Mouse (Mus musculus) forebrain, embryonic 11.5 days (tissue): ENCODE measurements around the gene Alox12. TPM values are rescaled to one million over a fixed set of nuclear protein-coding genes. Genes with fewer than 3 reads are reported as not detected.

Experiments used
- ATAC-seq: fragments of 200-750 bp; cut with Nextera tagmentation; replicated peaks from 2 replicates; pipeline ENCODE4 v1.8.0; 2017; ENCODE audit warnings: moderate TSS enrichment; ENCODE audit not compliant: low FRiP score
- DNase-seq: peaks from one replicate; pipeline ENCODE4 v3.0.0-alpha.2; 2017; ENCODE audit warnings: low spot score
- H3K27ac ChIP-seq: fragments of 300-500 bp; sonication (generic); 2 replicates; pipeline ENCODE4 v1.5.1; 2014; ENCODE audit warnings: low read depth, low read length
- H3K27me3 ChIP-seq: fragments of 300-500 bp; sonication (generic); 2 replicates; pipeline ENCODE4 v1.6.1; 2014; ENCODE audit warnings: mild to moderate bottlenecking, low read length, mixed read lengths; ENCODE audit not compliant: control insufficient read depth, insufficient read depth
- H3K36me3 ChIP-seq: fragments of 300-500 bp; sonication (generic); 2 replicates; pipeline ENCODE4 v1.6.1; 2014; ENCODE audit warnings: mild to moderate bottlenecking, low read length, moderate library complexity, mixed read lengths; ENCODE audit not compliant: control insufficient read depth, insufficient read depth
- H3K4me1 ChIP-seq: fragments of 300-500 bp; sonication (generic); replicated peaks from 2 replicates; pipeline ENCODE4 v1.6.1; 2014; ENCODE audit warnings: low read length, mixed read lengths; ENCODE audit not compliant: control insufficient read depth, insufficient read depth
- H3K4me2 ChIP-seq: fragments of 300-500 bp; sonication (generic); 2 replicates; pipeline ENCODE4 v1.6.1; 2014; ENCODE audit warnings: low read depth, mild to moderate bottlenecking, low read length, moderate library complexity, mixed read lengths; ENCODE audit not compliant: severe bottlenecking
- H3K4me3 ChIP-seq: fragments of 300-500 bp; sonication (generic); 2 replicates; pipeline ENCODE4 v1.5.1; 2014; ENCODE audit warnings: low read depth, low read length
- H3K9ac ChIP-seq: fragments of 300-500 bp; sonication (generic); 2 replicates; pipeline ENCODE4 v1.6.1; 2014; ENCODE audit warnings: low read length
- H3K9me3 ChIP-seq: fragments of 300-500 bp; sonication (generic); 2 replicates; pipeline ENCODE4 v1.6.1; 2016; ENCODE audit warnings: low read length, mixed read lengths; ENCODE audit not compliant: control insufficient read depth
- WGBS: fragments of 180-500 bp; shearing (Covaris S2); extraction: QIAGEN DNeasy Blood & Tissue Kit; methylation state at CpG from one replicate; pipeline ENCODE4 v1.1.7; 2014; 5-methylcytosine and 5-hydroxymethylcytosine counted together
- polyA plus RNA-seq: library from polyadenylated mRNA; unstranded; fragments of >200 nt; fragmentation: Nextera tagmentation; extraction: Ambion mirVana; gene quantifications from 2 replicates; pipeline ENCODE4 v1.2.1, GENCODE M21; 2014

The Alox12 gene
- 2.5 and 2.7 TPM in 2 replicates for polyA plus RNA-seq

DNA sequence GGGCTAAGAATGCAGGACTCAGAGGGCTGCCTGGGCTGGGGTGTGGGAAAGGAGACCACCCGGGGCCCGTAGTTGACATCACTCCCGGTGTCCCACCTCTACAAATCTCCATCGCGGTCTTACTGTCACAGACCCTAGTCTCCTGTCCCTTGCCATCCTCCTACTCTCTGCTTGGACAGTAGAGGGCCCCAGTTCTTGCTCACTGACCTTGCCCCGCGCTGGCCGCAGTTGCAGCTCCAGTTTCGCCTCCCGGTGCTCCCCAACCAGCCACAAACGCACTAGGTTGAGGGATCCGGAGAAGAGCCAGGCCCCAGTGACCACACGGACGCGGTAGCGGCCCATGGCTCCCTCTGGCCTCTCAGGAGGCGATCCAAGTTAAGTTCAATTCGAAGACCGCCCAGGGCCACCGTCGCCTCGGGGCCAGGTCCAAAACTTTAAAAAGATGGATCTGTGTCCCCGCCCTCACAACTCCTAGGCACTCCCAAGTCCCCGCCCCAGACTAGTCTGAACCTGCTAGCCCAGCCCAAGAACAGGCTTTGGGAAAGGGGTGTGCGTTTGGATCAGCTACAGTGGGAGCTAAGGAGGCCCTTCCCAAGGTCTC lies at the start of gene Alox12:
Gene Alox12, minus strand, starts transcription at position 423 of the 601 bp plus-strand sequence.
- Histone ChIP-seq H3K27me3 (peaks cover 30% of the 10 kb centered on the region), H3K9ac (peak within 1 kb of the TSS; percentile 30; the same call in 1 of the 2 replicates), H3K27ac (no peak within 1 kb of the TSS), H3K4me1 (no peaks in the 10 kb centered on the region; the same call in 1 of the 2 replicates), H3K36me3 (no peaks in the 10 kb centered on the region), H3K9me3 (no peaks in the 10 kb centered on the region), H3K4me3 (peak within 1 kb of the TSS; percentile 22), H3K4me2 (peak within 1 kb of the TSS; percentile 37)
- DNase-seq (peak; percentile 70), ATAC-seq (no peak)
- WGBS: 1% methylated on average over 25 of the region's 25 CpGs

DNA sequence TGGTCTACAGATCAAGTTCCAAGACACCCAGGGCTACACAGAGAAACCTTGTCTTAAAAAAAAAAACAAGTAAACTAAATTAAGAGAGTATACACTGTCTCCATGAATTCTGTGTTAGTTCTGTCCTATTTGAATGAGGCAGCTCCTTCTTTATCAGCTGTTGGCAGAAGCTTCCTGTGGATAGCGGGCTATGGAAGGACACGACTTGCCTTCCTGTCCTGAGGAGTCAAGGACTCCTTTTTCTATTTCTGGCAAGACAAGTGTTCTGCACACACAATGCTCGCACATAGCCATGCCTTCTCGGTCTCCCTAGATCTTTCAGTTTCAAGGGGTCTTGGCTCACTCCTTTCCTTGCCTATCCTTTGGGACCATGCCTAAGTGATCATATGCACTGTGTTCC lies 47.1 kb upstream of the Alox12 start:
- Histone ChIP-seq H3K9me3 (no peaks in the 10 kb centered on the region; the same call in 1 of the 2 replicates), H3K27ac (no peak overlapping the region), H3K36me3 (no peaks in the 10 kb centered on the region), H3K4me1 (no peaks in the 10 kb centered on the region), H3K27me3 (no peaks in the 10 kb centered on the region), H3K4me3 (no peak overlapping the region), H3K4me2 (no peak overlapping the region), H3K9ac (no peak overlapping the region)
- ATAC-seq (no peak), DNase-seq (no peak)
- 85% methylated on average over 4 of the region's 4 CpGs for WGBS

DNA sequence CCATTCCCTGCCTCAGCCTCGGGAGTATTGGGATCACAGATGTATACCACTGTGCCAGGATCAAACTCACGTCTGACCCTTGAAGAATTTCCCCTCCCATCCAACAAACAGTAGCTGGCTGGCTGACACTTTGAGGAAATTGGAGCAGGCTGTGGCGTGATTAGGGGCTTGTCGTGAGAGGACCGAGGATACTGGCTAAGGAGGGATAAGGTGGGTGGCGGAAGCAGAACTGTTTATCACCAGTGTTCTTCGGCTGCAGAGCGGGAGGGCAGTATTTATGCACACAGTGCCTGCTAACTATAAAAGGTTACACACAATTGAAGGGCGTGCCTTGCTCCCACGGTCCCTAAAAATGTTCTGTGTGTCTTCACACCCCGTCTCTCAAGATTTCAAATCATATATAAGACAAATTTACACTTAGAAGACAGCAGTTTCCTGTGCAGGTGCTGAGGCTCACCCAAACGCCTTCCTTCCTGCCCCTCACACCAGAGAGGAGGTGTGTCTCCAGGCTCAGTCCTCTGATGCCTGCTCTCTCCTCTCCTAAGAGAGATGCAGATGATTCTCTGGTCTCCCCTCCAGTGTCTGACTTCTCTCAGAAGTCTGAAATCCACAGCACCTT lies 42.8 kb upstream of the Alox12 start:
- Histone ChIP-seq H3K27me3 (no peaks in the 10 kb centered on the region), H3K36me3 (no peaks in the 10 kb centered on the region), H3K4me2 (no peak overlapping the region), H3K4me1 (no peaks in the 10 kb centered on the region), H3K9ac (no peak overlapping the region), H3K4me3 (no peak overlapping the region), H3K9me3 (no peaks in the 10 kb centered on the region; the same call in 1 of the 2 replicates), H3K27ac (no peak overlapping the region)
- 68% methylated on average over 12 of the region's 12 CpGs for WGBS
- ATAC-seq: no peak
- no peak for DNase-seq

DNA sequence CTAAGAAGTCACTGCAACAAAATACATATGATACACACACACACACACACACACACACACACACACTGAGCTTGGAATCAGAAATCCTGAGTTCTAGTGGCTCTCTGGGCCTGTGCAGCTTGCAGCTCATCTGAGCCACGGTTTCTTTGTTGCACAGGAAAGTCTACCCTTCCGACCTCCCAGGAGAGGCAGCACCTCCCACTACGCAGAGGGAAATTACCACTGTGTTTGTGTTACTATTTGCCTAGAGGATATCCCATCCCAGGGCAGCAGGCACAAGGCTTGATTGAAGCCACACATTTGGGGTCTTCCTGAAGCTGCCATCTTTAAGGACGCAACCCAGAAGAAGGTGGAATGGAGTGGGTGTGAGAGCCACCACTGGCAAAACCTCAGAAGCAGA lies 42.3 kb upstream of the Alox12 start:
- Histone ChIP-seq H3K9me3 (no peaks in the 10 kb centered on the region; the same call in 1 of the 2 replicates), H3K4me2 (no peak overlapping the region), H3K4me1 (no peaks in the 10 kb centered on the region), H3K27ac (no peak overlapping the region), H3K9ac (no peak overlapping the region), H3K27me3 (no peaks in the 10 kb centered on the region), H3K36me3 (no peaks in the 10 kb centered on the region), H3K4me3 (no peak overlapping the region)
- ATAC-seq (no peak), DNase-seq (no peak)
- 59% methylated on average over 4 of the region's 4 CpGs for WGBS

DNA sequence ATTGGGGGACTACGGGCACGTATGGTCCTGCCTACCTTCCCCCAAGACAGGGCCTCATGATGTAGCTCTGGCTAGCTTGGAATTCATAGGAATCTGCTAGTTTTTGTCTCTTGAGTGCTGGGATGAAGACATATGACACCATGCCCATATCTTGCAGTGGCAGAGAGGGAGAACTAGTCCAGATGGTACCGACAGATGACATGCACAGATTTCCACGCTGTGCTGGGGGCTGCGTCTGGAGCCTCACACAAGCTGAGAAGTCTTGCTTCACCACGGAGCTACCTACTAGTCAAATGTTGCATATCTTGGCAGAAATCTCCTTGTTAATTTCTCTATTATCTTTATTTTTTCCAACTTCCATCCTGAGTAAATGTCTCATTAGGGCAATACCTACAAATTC lies 38.7 kb upstream of the Alox12 start:
- Histone ChIP-seq H3K4me2 (no peak overlapping the region), H3K27me3 (no peaks in the 10 kb centered on the region), H3K4me1 (no peaks in the 10 kb centered on the region), H3K4me3 (no peak overlapping the region), H3K27ac (no peak overlapping the region), H3K36me3 (no peaks in the 10 kb centered on the region), H3K9me3 (no peaks in the 10 kb centered on the region), H3K9ac (no peak overlapping the region)
- 90% methylated on average over 6 of the region's 6 CpGs for WGBS
- ATAC-seq: no peak
- DNase-seq: no peak

DNA sequence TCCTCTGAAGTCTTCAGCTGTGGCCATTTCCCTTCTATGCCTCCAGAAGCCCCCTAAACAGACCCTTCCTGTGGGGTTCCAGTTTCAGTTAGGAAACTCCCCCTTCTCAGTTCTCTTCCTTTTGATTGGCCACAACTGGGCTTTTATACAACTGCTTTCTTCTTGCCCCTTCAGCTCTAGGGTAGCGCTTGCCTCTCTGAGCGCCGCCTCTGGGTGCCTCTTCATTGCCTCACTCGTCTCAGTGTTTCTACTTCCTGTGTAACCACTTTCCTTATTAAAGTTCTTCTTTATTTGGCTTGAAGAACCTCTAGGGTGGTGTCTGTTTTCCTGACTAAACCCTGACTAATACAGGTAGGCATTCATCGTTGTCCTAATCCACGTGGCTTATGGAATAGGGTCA lies 36.1 kb upstream of the Alox12 start:
- Histone ChIP-seq H3K9ac (no peak overlapping the region), H3K4me1 (no peaks in the 10 kb centered on the region), H3K27me3 (no peaks in the 10 kb centered on the region), H3K4me3 (no peak overlapping the region), H3K9me3 (no peaks in the 10 kb centered on the region), H3K36me3 (no peaks in the 10 kb centered on the region), H3K27ac (no peak overlapping the region), H3K4me2 (no peak overlapping the region)
- 77% methylated on average over 6 of the region's 6 CpGs for WGBS
- DNase-seq (no peak), ATAC-seq (no peak)

DNA sequence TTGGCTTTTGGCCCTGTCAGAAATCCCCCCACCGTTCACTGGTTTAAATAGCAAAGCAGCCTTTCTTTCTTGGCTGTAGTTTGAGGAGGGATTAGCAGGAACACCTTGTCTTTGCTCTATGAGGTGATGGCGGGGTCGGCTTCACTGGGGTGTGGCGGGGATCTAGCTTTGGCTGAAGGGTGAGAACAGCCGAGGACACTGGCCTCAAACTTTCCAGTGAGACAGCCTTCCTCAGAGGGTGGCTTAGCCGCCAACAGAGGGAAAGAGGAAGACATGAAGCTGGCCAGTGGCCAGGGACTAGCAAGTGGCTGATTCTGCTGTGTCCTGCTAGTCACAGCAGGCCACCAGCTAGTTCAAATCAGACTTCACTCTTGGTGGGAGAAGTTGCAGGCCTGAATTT lies 34.1 kb upstream of the Alox12 start:
- no peak for DNase-seq
- no peak overlapping the region for H3K27ac ChIP-seq
- H3K4me3 ChIP-seq: no peak overlapping the region
- no peaks in the 10 kb centered on the region for H3K9me3 ChIP-seq
- no peaks in the 10 kb centered on the region for H3K4me1 ChIP-seq
- no peak overlapping the region for H3K9ac ChIP-seq
- H3K36me3 ChIP-seq: no peaks in the 10 kb centered on the region
- no peak for ATAC-seq
- 34% methylated on average over 6 of the region's 6 CpGs for WGBS
- no peak overlapping the region for H3K4me2 ChIP-seq
- no peaks in the 10 kb centered on the region for H3K27me3 ChIP-seq

DNA sequence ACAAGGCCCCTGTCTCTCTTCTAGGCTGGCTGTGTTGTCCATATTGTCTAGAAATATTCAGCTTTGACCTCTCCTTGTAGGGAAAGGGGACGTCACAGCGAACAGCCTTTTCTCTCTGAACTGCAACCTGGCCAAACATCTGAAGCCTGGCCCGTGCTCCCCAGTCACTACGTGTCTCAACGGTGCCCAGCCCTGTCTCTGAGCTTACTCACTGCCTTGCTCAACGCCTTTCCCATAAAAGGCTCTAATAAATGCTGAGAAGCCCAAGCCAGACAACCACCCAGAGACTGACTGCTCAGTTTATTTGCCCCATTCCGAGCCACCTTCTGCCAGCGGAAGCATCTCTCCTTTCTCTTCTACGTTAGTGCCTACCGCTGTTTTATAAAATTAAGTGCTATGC lies 32.9 kb upstream of the Alox12 start:
- H3K4me1 ChIP-seq: no peaks in the 10 kb centered on the region
- H3K9ac ChIP-seq: no peak overlapping the region
- H3K4me3 ChIP-seq: no peak overlapping the region
- no peak overlapping the region for H3K27ac ChIP-seq
- no peaks in the 10 kb centered on the region for H3K36me3 ChIP-seq
- H3K4me2 ChIP-seq: no peak overlapping the region
- ATAC-seq (no peak), DNase-seq (no peak)
- WGBS: 87% methylated on average over 10 of the region's 10 CpGs
- no peaks in the 10 kb centered on the region for H3K9me3 ChIP-seq
- no peaks in the 10 kb centered on the region for H3K27me3 ChIP-seq

DNA sequence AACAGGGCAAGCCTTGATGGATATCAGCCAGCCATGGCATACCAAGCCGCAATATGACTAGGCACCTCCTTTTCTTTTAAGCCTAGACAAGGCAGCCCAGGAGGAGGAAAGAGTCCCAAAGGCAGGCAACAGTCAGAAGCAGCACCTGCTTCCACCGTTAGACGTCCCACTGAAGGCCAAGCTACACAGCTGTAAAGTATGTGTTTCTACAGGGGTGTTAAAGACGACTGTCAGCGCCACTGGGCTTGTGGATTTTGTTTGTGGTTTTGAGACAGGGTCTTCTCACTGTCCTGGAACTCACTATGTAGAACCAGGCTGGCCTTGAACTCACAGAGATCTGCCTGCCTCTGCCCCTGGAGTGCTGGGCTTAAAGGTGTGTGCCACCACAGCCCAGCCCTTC lies 30.5 kb upstream of the Alox12 start:
- Histone ChIP-seq H3K27me3 (no peaks in the 10 kb centered on the region), H3K27ac (no peak overlapping the region), H3K4me1 (no peaks in the 10 kb centered on the region), H3K36me3 (no peaks in the 10 kb centered on the region), H3K9ac (no peak overlapping the region), H3K4me3 (no peak overlapping the region), H3K9me3 (no peaks in the 10 kb centered on the region), H3K4me2 (no peak overlapping the region)
- WGBS: 91% methylated on average over 5 of the region's 5 CpGs
- DNase-seq (no peak), ATAC-seq (no peak)
